Mouse (Mus musculus) kidney, adult 2 months (tissue): ENCODE data around the gene Snx13.

Experiments used
- CTCF ChIP-seq: fragments of 200-500 bp; conservative IDR thresholded peaks from 2 replicates; pipeline ENCODE4 v1.5.1; 2011; ENCODE audit warnings: low read depth, mild to moderate bottlenecking, control low read depth, low read length, moderate library complexity, mixed read lengths; ENCODE audit not compliant: insufficient read depth, insufficient read length
- POLR2A ChIP-seq: fragments of 200-500 bp; IDR thresholded peaks from one replicate; pipeline ENCODE4 v1.6.1; 2011; ENCODE audit warnings: low read depth, low read length, control low read depth

- no peak for TF ChIP-seq CTCF
- no peak for TF ChIP-seq POLR2A
These were observed 123.3 kb downstream of the Snx13 start for GRCm38 (mm10) chr12:35170275-35170674.
